Mouse (Mus musculus) stomach, embryonic 16.5 days (tissue): ENCODE data around the gene Zdhhc13. TPM values are rescaled to one million over a fixed set of nuclear protein-coding genes. Genes with fewer than 3 reads are reported as not detected.

Source experiments
- ATAC-seq: fragments of 200-750 bp; cut with Nextera tagmentation; 2 replicates; pipeline ENCODE4 v1.8.0; 2017; ENCODE audit warnings: moderate number of reproducible peaks, moderate TSS enrichment; ENCODE audit not compliant: insufficient read depth, low FRiP score
- H3K27ac ChIP-seq: fragments of 300-500 bp; sonication (generic); 2 replicates; pipeline ENCODE4 v1.5.1; 2014; ENCODE audit warnings: low read length
- H3K27me3 ChIP-seq: fragments of 300-500 bp; sonication (generic); 2 replicates; pipeline ENCODE4 v1.6.1; 2014; ENCODE audit warnings: low read length, control low read depth, mixed read lengths; ENCODE audit not compliant: control insufficient read depth, insufficient read depth
- H3K36me3 ChIP-seq: fragments of 300-500 bp; sonication (generic); 2 replicates; pipeline ENCODE4 v1.6.1; 2014; ENCODE audit warnings: low read length; ENCODE audit not compliant: control insufficient read depth, insufficient read depth
- H3K4me1 ChIP-seq: fragments of 300-500 bp; sonication (generic); 2 replicates; pipeline ENCODE4 v1.6.1; 2014; ENCODE audit warnings: low read length, control low read depth, mixed read lengths; ENCODE audit not compliant: control insufficient read depth, insufficient read depth
- H3K4me2 ChIP-seq: fragments of 300-500 bp; sonication (generic); 2 replicates; pipeline ENCODE4 v1.6.1; 2014; ENCODE audit warnings: low read depth, low read length, mixed read lengths
- H3K4me3 ChIP-seq: fragments of 300-500 bp; sonication (generic); replicated peaks from 2 replicates; pipeline ENCODE4 v1.5.1; 2014; ENCODE audit warnings: mild to moderate bottlenecking, low read length
- H3K9ac ChIP-seq: fragments of 300-500 bp; sonication (generic); 2 replicates; pipeline ENCODE4 v1.6.1; 2014; ENCODE audit warnings: low read length
- H3K9me3 ChIP-seq: fragments of 300-500 bp; sonication (generic); replicated peaks from 2 replicates; pipeline ENCODE4 v1.6.1; 2016; ENCODE audit warnings: low read length, control low read depth; ENCODE audit not compliant: control insufficient read depth
- WGBS: fragments of 180-500 bp; shearing (Covaris S2); extraction: QIAGEN DNeasy Blood & Tissue Kit; methylation state at CpG from one replicate; pipeline ENCODE4 v1.1.7; 2014; 5-methylcytosine and 5-hydroxymethylcytosine counted together
- polyA plus RNA-seq: library from polyadenylated mRNA; unstranded; fragments of >200 nt; fragmentation: Nextera tagmentation; extraction: Ambion mirVana; gene quantifications from 2 replicates; pipeline ENCODE4 v1.2.1, GENCODE M21; 2015

The Zdhhc13 gene
- polyA plus RNA-seq, 1 experiment from 2014 or later = 43.3 TPM

GRCm38 (mm10) chr7:48777721-48778504, 10.9 kb upstream of the Zdhhc13 start:
- Histone ChIP-seq H3K36me3 (no peaks in the 10 kb centered on the region), H3K9ac (no peak overlapping the region), H3K4me1 (no peaks in the 10 kb centered on the region), H3K4me2 (no peak overlapping the region), H3K9me3 (no peaks in the 10 kb centered on the region), H3K27me3 (no peaks in the 10 kb centered on the region), H3K27ac (no peak overlapping the region), H3K4me3 (no peak overlapping the region)
- no peak for ATAC-seq
- 58% methylated on average over 8 of the region's 8 CpGs for WGBS

GRCm38 (mm10) chr7:48779110-48779509, 9.7 kb upstream of the Zdhhc13 start:
- H3K4me1 ChIP-seq = no peaks in the 10 kb centered on the region
- H3K27me3 ChIP-seq = no peaks in the 10 kb centered on the region
- 75% methylated on average over 3 of the region's 3 CpGs for WGBS
- no peak overlapping the region for H3K9ac ChIP-seq
- H3K4me2 ChIP-seq = no peak overlapping the region
- no peak overlapping the region for H3K4me3 ChIP-seq
- no peak for ATAC-seq
- H3K36me3 ChIP-seq = no peaks in the 10 kb centered on the region
- H3K9me3 ChIP-seq = no peaks in the 10 kb centered on the region
- H3K27ac ChIP-seq = no peak overlapping the region

- no peak overlapping the region for H3K4me2 ChIP-seq
- H3K9ac ChIP-seq = no peak overlapping the region
- no peak overlapping the region for H3K4me3 ChIP-seq
- WGBS = 82% methylated on average over 4 of the region's 4 CpGs
- no peak for ATAC-seq
- H3K9me3 ChIP-seq = no peaks in the 10 kb centered on the region
- no peaks in the 10 kb centered on the region for H3K36me3 ChIP-seq
- no peak overlapping the region for H3K27ac ChIP-seq
- no peaks in the 10 kb centered on the region for H3K27me3 ChIP-seq
- H3K4me1 ChIP-seq = no peaks in the 10 kb centered on the region
Observed at GRCm38 (mm10) chr7:48782432-48782831, 6.4 kb upstream of the Zdhhc13 start.

- Histone ChIP-seq H3K9me3 (no peaks in the 10 kb centered on the region), H3K36me3 (no peaks in the 10 kb centered on the region), H3K27me3 (no peaks in the 10 kb centered on the region), H3K4me2 (no peak overlapping the region), H3K9ac (no peak overlapping the region), H3K27ac (no peak overlapping the region), H3K4me1 (0 out of 2 replicates have a peak, but pooled peaks cover 4% of the 10 kb centered on the region), H3K4me3 (no peak overlapping the region)
- ATAC-seq = no peak
- WGBS = 74% methylated on average over 11 of the region's 11 CpGs
Observed at GRCm38 (mm10) chr7:48784773-48785523, 3.9 kb upstream of the Zdhhc13 start.

- Histone ChIP-seq H3K4me2 (peak overlapping the region; percentile 67), H3K9ac (no peak overlapping the region), H3K27ac (peak overlapping the region; percentile 47), H3K4me1 (0 out of 2 replicates have a peak, but pooled peaks cover 9% of the 10 kb centered on the region), H3K36me3 (no peaks in the 10 kb centered on the region), H3K27me3 (no peaks in the 10 kb centered on the region), H3K9me3 (no peaks in the 10 kb centered on the region), H3K4me3 (peak overlapping the region; percentile 85)
- 61% methylated on average over 3 of the region's 3 CpGs for WGBS
- ATAC-seq = no peak
Observed at GRCm38 (mm10) chr7:48788348-48788747, 455 bp upstream of the Zdhhc13 start.

- H3K4me2 ChIP-seq = peak overlapping the region; percentile 67
- no peaks in the 10 kb centered on the region for H3K27me3 ChIP-seq
- WGBS = 75% methylated on average over 4 of the region's 4 CpGs
- no peaks in the 10 kb centered on the region for H3K36me3 ChIP-seq
- no peaks in the 10 kb centered on the region for H3K9me3 ChIP-seq
- peak overlapping the region; percentile 28 for H3K4me3 ChIP-seq
- H3K27ac ChIP-seq = 0 out of 2 replicates have a peak overlapping the region, but pooled peaks have one; percentile 32
- ATAC-seq = no peak
- peak overlapping the region; percentile 44; the same call in 1 of the 2 replicates for H3K9ac ChIP-seq
- 0 out of 2 replicates have a peak, but pooled peaks cover 9% of the 10 kb centered on the region for H3K4me1 ChIP-seq
Observed at GRCm38 (mm10) chr7:48790117-48790516, 1.3 kb downstream of the Zdhhc13 start.

- no peak for ATAC-seq
- WGBS = 86% methylated on average over 3 of the region's 3 CpGs
Observed at GRCm38 (mm10) chr7:48791412-48791811, 2.6 kb downstream of the Zdhhc13 start.

GRCm38 (mm10) chr7:48795130-48795529, 6.3 kb downstream of the Zdhhc13 start:
- no peaks in the 10 kb centered on the region for H3K27me3 ChIP-seq
- 73% methylated on average over 3 of the region's 3 CpGs for WGBS
- H3K9me3 ChIP-seq = no peaks in the 10 kb centered on the region
- H3K9ac ChIP-seq = no peak overlapping the region
- H3K4me2 ChIP-seq = no peak overlapping the region
- ATAC-seq = no peak
- 0 out of 2 replicates have a peak, but pooled peaks cover 4% of the 10 kb centered on the region for H3K4me1 ChIP-seq
- peaks cover 4% of the 10 kb centered on the region; the same call in 1 of the 2 replicates for H3K36me3 ChIP-seq
- H3K27ac ChIP-seq = no peak overlapping the region
- H3K4me3 ChIP-seq = no peak overlapping the region

More at GRCm38 (mm10) chr7:48791412-48791811, 2.6 kb downstream of the Zdhhc13 start:
- no peaks in the 10 kb centered on the region for H3K9me3 ChIP-seq
- H3K27ac ChIP-seq = no peak overlapping the region
- no peak overlapping the region for H3K4me3 ChIP-seq
- no peaks in the 10 kb centered on the region for H3K27me3 ChIP-seq
- H3K4me2 ChIP-seq = no peak overlapping the region
- H3K4me1 ChIP-seq = 0 out of 2 replicates have a peak, but pooled peaks cover 9% of the 10 kb centered on the region
- H3K9ac ChIP-seq = no peak overlapping the region
- peaks cover 4% of the 10 kb centered on the region; the same call in 1 of the 2 replicates for H3K36me3 ChIP-seq

GRCm38 (mm10) chr7:48803381-48803780, 14.6 kb downstream of the Zdhhc13 start:
- Histone ChIP-seq H3K4me3 (no peak overlapping the region), H3K4me1 (no peaks in the 10 kb centered on the region), H3K9me3 (no peaks in the 10 kb centered on the region), H3K36me3 (peaks cover 19% of the 10 kb centered on the region), H3K9ac (no peak overlapping the region), H3K27ac (no peak overlapping the region), H3K4me2 (no peak overlapping the region), H3K27me3 (no peaks in the 10 kb centered on the region)
- 89% methylated on average over 7 of the region's 7 CpGs for WGBS
- ATAC-seq = no peak
